ENCODE assay signal across 8 mouse cellular contexts in genomic region chrX:143666991-143667390, GRCm38 (mm10).
DNase-seq lines count a peak whose midpoint lies in the region; ATAC-seq lines count a peak whose summit lies in the region.

No protein-coding gene starts in this region.

- no peaks in the 10 kb centered on the region; the same call in 1 of the 2 replicates for H3K27me3 ChIP-seq in embryonic facial prominence, embryonic 11.5 days (ENCODE audit: control insufficient read depth, insufficient read depth, low read length)
- peaks cover 78% of the 10 kb centered on the region for H3K27me3 ChIP-seq in embryonic facial prominence, embryonic 10.5 days (replicated peaks; ENCODE audit: low read depth, poor library complexity, severe bottlenecking)
- no peaks in the 10 kb centered on the region for H3K27me3 ChIP-seq in hindbrain, embryonic 16.5 days (replicated peaks; ENCODE audit: control insufficient read depth, insufficient read depth, low read length)
- H3K27me3 ChIP-seq in kidney, embryonic 16.5 days (ENCODE audit: insufficient read depth, low read length) = peaks cover 16% of the 10 kb centered on the region; the same call in 1 of the 2 replicates

- 33% methylated on average over 4 of the region's 4 CpGs for WGBS in embryonic facial prominence, embryonic 11.5 days
- 42% methylated on average over 4 of the region's 4 CpGs for WGBS in embryonic facial prominence, embryonic 10.5 days
- WGBS in hindbrain, embryonic 16.5 days = 37% methylated on average over 4 of the region's 4 CpGs
- 32% methylated on average over 4 of the region's 4 CpGs for WGBS in kidney, embryonic 16.5 days

- H3K4me3 ChIP-seq in embryonic facial prominence, embryonic 11.5 days (ENCODE audit: low read depth, low read length) = no peak overlapping the region
- no peak overlapping the region for H3K4me3 ChIP-seq in embryonic facial prominence, embryonic 10.5 days
- 0 out of 2 replicates have a peak overlapping the region, but pooled peaks have one; percentile 12 for H3K4me3 ChIP-seq in hindbrain, embryonic 16.5 days (ENCODE audit: low read length)
- H3K4me3 ChIP-seq in kidney, embryonic 16.5 days (ENCODE audit: low read length) = no peak overlapping the region

- peak; percentile 32 for DNase-seq in embryonic facial prominence, embryonic 11.5 days (ENCODE audit: low spot score)
- DNase-seq in embryonic facial prominence, embryonic 10.5 days (ENCODE audit: low spot score) = no peak
- peak; percentile 16 for DNase-seq in right cerebral cortex, adult 18-20 months
- no peak for DNase-seq in right cerebral cortex, postnatal 36 days (ENCODE audit: low spot score in 2 of 2)
- peak; percentile 19 for DNase-seq in right cerebral cortex, postnatal 14 days

- H3K4me2 ChIP-seq in embryonic facial prominence, embryonic 11.5 days (ENCODE audit: low read depth, low read length) = no peak overlapping the region
- peak overlapping the region; percentile 55 for H3K4me2 ChIP-seq in hindbrain, embryonic 16.5 days (ENCODE audit: low read length)
- H3K4me2 ChIP-seq in kidney, embryonic 16.5 days (replicated peaks; ENCODE audit: low read depth, low read length) = no peak overlapping the region

- ATAC-seq in embryonic facial prominence, embryonic 11.5 days (replicated peaks; ENCODE audit: insufficient number of reproducible peaks, low FRiP score, low TSS enrichment, low read depth) = no peak
- no peak for ATAC-seq in hindbrain, embryonic 16.5 days
- ATAC-seq in megakaryocyte, adult 5-6 weeks (ENCODE audit: poor library complexity, severe bottlenecking) = no peak
- ATAC-seq in kidney, embryonic 16.5 days (ENCODE audit: low FRiP score, low TSS enrichment) = no peak

- no peak overlapping the region for H3K9ac ChIP-seq in embryonic facial prominence, embryonic 11.5 days (replicated peaks; ENCODE audit: low read length)
- H3K9ac ChIP-seq in hindbrain, embryonic 16.5 days (ENCODE audit: low read depth, low read length) = no peak overlapping the region
- no peak overlapping the region for H3K9ac ChIP-seq in kidney, embryonic 16.5 days (replicated peaks; ENCODE audit: low read length)

- no peaks in the 10 kb centered on the region for H3K36me3 ChIP-seq in embryonic facial prominence, embryonic 11.5 days (replicated peaks; ENCODE audit: control insufficient read depth, insufficient read depth, low read depth, low read length)
- H3K36me3 ChIP-seq in embryonic facial prominence, embryonic 10.5 days (replicated peaks) = no peaks in the 10 kb centered on the region
- no peaks in the 10 kb centered on the region for H3K36me3 ChIP-seq in hindbrain, embryonic 16.5 days (ENCODE audit: control insufficient read depth, insufficient read depth, low read length)
- no peaks in the 10 kb centered on the region for H3K36me3 ChIP-seq in kidney, embryonic 16.5 days (ENCODE audit: insufficient read depth, low read length)

- no peaks in the 10 kb centered on the region for H3K4me1 ChIP-seq in embryonic facial prominence, embryonic 11.5 days (ENCODE audit: control insufficient read depth, insufficient read depth, low read length)
- no peaks in the 10 kb centered on the region for H3K4me1 ChIP-seq in embryonic facial prominence, embryonic 10.5 days
- H3K4me1 ChIP-seq in hindbrain, embryonic 16.5 days (ENCODE audit: control insufficient read depth, insufficient read depth, low read depth, low read length) = no peaks in the 10 kb centered on the region; the same call in none of the 2 replicates
- H3K4me1 ChIP-seq in kidney, embryonic 16.5 days (ENCODE audit: insufficient read depth, low read length) = no peaks in the 10 kb centered on the region

- H3K27ac ChIP-seq in embryonic facial prominence, embryonic 11.5 days (replicated peaks; ENCODE audit: low read depth, low read length) = no peak overlapping the region
- H3K27ac ChIP-seq in embryonic facial prominence, embryonic 10.5 days (replicated peaks) = no peak overlapping the region
- no peak overlapping the region for H3K27ac ChIP-seq in hindbrain, embryonic 16.5 days (ENCODE audit: low read depth, low read length)
- H3K27ac ChIP-seq in kidney, embryonic 16.5 days (ENCODE audit: low read length) = no peak overlapping the region

- no peaks in the 10 kb centered on the region for H3K9me3 ChIP-seq in embryonic facial prominence, embryonic 11.5 days (replicated peaks; ENCODE audit: control insufficient read depth, low read length)
- H3K9me3 ChIP-seq in embryonic facial prominence, embryonic 10.5 days = no peaks in the 10 kb centered on the region
- H3K9me3 ChIP-seq in hindbrain, embryonic 16.5 days (ENCODE audit: control insufficient read depth, low read length) = no peaks in the 10 kb centered on the region
- H3K9me3 ChIP-seq in kidney, embryonic 16.5 days (ENCODE audit: low read length) = no peaks in the 10 kb centered on the region

Comparison
In these comparisons a context has a peak if more than half of its experiments do, and no peak if none do; other contexts are left out.
1. DNase-seq: peak in embryonic facial prominence, embryonic 11.5 days (single experiment), right cerebral cortex, adult 18-20 months (single experiment) and right cerebral cortex, postnatal 14 days (single experiment); none in embryonic facial prominence, embryonic 10.5 days (single experiment) and right cerebral cortex, postnatal 36 days (0 of 2).